10 mouse cellular contexts compared by ENCODE assay signal in genomic region chr11:49658791-49659469, GRCm38 (mm10). TPM values are rescaled to one million over a fixed set of nuclear protein-coding genes. Genes with fewer than 3 reads are reported as not detected.
DNase-seq lines count a peak whose midpoint lies in the region; ATAC-seq and TF ChIP-seq lines count a peak whose summit lies in the region.
"Had no signal": no experiment of that assay in that cellular context is flagged by ENCODE, and none has a peak within 500 bp of the region (broad histone marks: within the 10 kb centered on the region; RNA-seq: fewer than 3 reads in every experiment).

No protein-coding gene starts in this region.

- H3K36me3 ChIP-seq in ES-E14 (ENCODE audit: control insufficient read depth, insufficient read depth, low read length, poor library complexity, severe bottlenecking) = no peaks in the 10 kb centered on the region
- no peaks in the 10 kb centered on the region for H3K36me3 ChIP-seq in heart, embryonic 14.5 days (ENCODE audit: control insufficient read depth, insufficient read depth, low read length)

- H3K4me1 ChIP-seq in ES-E14 (ENCODE audit: control insufficient read depth in 2 of 2, insufficient read depth in 2 of 2, low read length in 2 of 2, poor library complexity in 1 of 2) = peaks cover 4 to 21% of the 10 kb centered on the region in 2 experiments; a peak in 3 of 4 replicates
- peaks cover 20 to 22% of the 10 kb centered on the region in 2 experiments for H3K4me1 ChIP-seq in heart, embryonic 14.5 days (ENCODE audit: control insufficient read depth in 2 of 2, insufficient read depth in 2 of 2, low read length in 2 of 2)

- in situ Hi-C loops in ES-E14 (cut with MboI; ENCODE audit: low sequenced_read_pairs in 2 of 2, unreplicated experiment in 2 of 2) = no loop called here

- peak; percentile 21 for DNase-seq in kidney, adult 9 months
- no peak for DNase-seq in kidney, postnatal 10 days
- DNase-seq in ES-E14 (ENCODE audit: low read depth, low spot score) = peak; percentile 72
- DNase-seq in lung, postnatal 25 days (ENCODE audit: low spot score) = peak; percentile 48
- no peak for DNase-seq in cerebellum, postnatal 14 days
- DNase-seq in left cerebral cortex, adult 18-20 months (ENCODE audit: low spot score in 2 of 2) = no peak
- DNase-seq in layer of hippocampus, postnatal 10 days (ENCODE audit: low spot score in 2 of 2) = no peak

- no peak overlapping the region for H3K9ac ChIP-seq in ES-E14 (ENCODE audit: insufficient read depth, low read depth, low read length, poor library complexity, severe bottlenecking)
- H3K9ac ChIP-seq in heart, embryonic 14.5 days (ENCODE audit: low read length) = no peak overlapping the region

- 18% methylated on average over 10 of the region's 10 CpGs for WGBS in heart, embryonic 14.5 days

- no peaks in the 10 kb centered on the region for H3K27me3 ChIP-seq in heart, embryonic 14.5 days (ENCODE audit: control insufficient read depth, insufficient read depth, low read length)

- peak; percentile 73; the same call in 1 of the 2 replicates for ATAC-seq in heart, embryonic 14.5 days (ENCODE audit: insufficient number of reproducible peaks, insufficient read depth, low FRiP score, low read depth)

- H3K4me3 ChIP-seq in ES-E14 (ENCODE audit: insufficient read depth in 1 of 2, low read depth in 1 of 2, low read length in 2 of 2, poor library complexity in 1 of 2, severe bottlenecking in 1 of 2) = no peak overlapping the region
- no peak overlapping the region for H3K4me3 ChIP-seq in heart, embryonic 14.5 days (ENCODE audit: control insufficient read depth in 1 of 2, insufficient read depth in 1 of 2, low read depth in 1 of 2, low read length in 2 of 2)

- peak overlapping the region; percentile 0; the same call in 1 of the 2 replicates for H3K4me2 ChIP-seq in heart, embryonic 14.5 days (ENCODE audit: low read length)

- no peaks in the 10 kb centered on the region for H3K9me3 ChIP-seq in ES-E14 (ENCODE audit: control insufficient read depth, insufficient read depth, low read depth, low read length)
- H3K9me3 ChIP-seq in heart, embryonic 14.5 days (ENCODE audit: control insufficient read depth, low read length) = no peaks in the 10 kb centered on the region

- H3K27ac ChIP-seq in ES-E14 (ENCODE audit: insufficient read depth, low read depth, low read length, poor library complexity, severe bottlenecking) = peak overlapping the region; percentile 48
- H3K27ac ChIP-seq in heart, embryonic 14.5 days (replicated peaks in 1 of 2; ENCODE audit: control insufficient read depth in 1 of 2, insufficient read depth in 1 of 2, low read depth in 2 of 2, low read length in 2 of 2) = peak overlapping the region; percentile 66 to 91

TF ChIP-seq in ES-E14, 5 proteins besides CTCF, POLR2A, EP300 and RAD21:
- TF ChIP-seq MAFK (IDR thresholded peaks at IDR 0.05; ENCODE audit: insufficient read depth, low read depth, low read length) = no peak
- no peak for TF ChIP-seq HCFC1 (IDR thresholded peaks at IDR 0.05; ENCODE audit: borderline replicate concordance, insufficient read depth, low read length)
- no peak for TF ChIP-seq ZNF384 (IDR thresholded peaks at IDR 0.05; ENCODE audit: low read depth, low read length)
- no peak for TF ChIP-seq CHD2 (IDR thresholded peaks at IDR 0.05; ENCODE audit: low read depth, low read length)
- no peak for TF ChIP-seq ZC3H11A (IDR thresholded peaks at IDR 0.05; ENCODE audit: borderline replicate concordance, low read depth, low read length)

RNA-seq across cellular contexts. Expression of gene Scgb3a1, which starts 4.5 kb away (rescaled TPM):
- total RNA-seq in ES-E14 (2012; rRNA removed) = 1.4 and 1.6 TPM in 2 replicates
- polyA plus RNA-seq in heart, embryonic 14.5 days (2014; fragmentation: Nextera tagmentation; extraction: Ambion mirVana) = 0.78 and 1.1 TPM in 2 replicates
- not detected for total RNA-seq in left cerebral cortex, adult 18-20 months (2021)
- total RNA-seq in layer of hippocampus, postnatal 10 days (2021) = under 1 TPM in 1 of 2 experiments, not detected in 1; 0.78 TPM
- total RNA-seq: gastrocnemius, adult 8-10 months; left cerebral cortex, postnatal 14 days had no signal

RNA-seq across cellular contexts. Expression of gene Flt4, which starts 49.9 kb away (rescaled TPM):
- total RNA-seq in ES-E14 (2012; rRNA removed) = 4.3 and 6.7 TPM in 2 replicates
- 9.3 and 10.0 TPM in 2 replicates for polyA plus RNA-seq in heart, embryonic 14.5 days (2014; fragmentation: Nextera tagmentation; extraction: Ambion mirVana)
- total RNA-seq in left cerebral cortex, adult 18-20 months (2021) = 1 to 10 TPM; 2.2 to 2.3 TPM
- total RNA-seq in layer of hippocampus, postnatal 10 days (2021) = 1 to 10 TPM; 3.9 to 4.4 TPM

RNA-seq across cellular contexts. Expression of gene Cnot6, which starts 53.6 kb away (rescaled TPM):
- total RNA-seq in ES-E14 (2012; rRNA removed) = 39.4 and 45.8 TPM in 2 replicates
- polyA plus RNA-seq in heart, embryonic 14.5 days (2014; fragmentation: Nextera tagmentation; extraction: Ambion mirVana) = 38.7 and 42.4 TPM in 2 replicates
- total RNA-seq in left cerebral cortex, adult 18-20 months (2021) = 10 to 100 TPM; 50.2 to 56.0 TPM
- total RNA-seq in layer of hippocampus, postnatal 10 days (2021) = 10 to 100 TPM; 49.8 to 51.1 TPM

Comparison
In these comparisons a context has a peak if more than half of its experiments do, and no peak if none do; other contexts are left out.
1. DNase-seq: peak in kidney, adult 9 months (single experiment), ES-E14 (single experiment) and lung, postnatal 25 days (single experiment); none in kidney, postnatal 10 days (single experiment), cerebellum, postnatal 14 days (0 of 2), left cerebral cortex, adult 18-20 months (0 of 2) and layer of hippocampus, postnatal 10 days (0 of 2).